Mouse (Mus musculus) kidney, postnatal 0 days (tissue): Measurements from ENCODE around the gene Spns1. TPM values are rescaled to one million over a fixed set of nuclear protein-coding genes. Genes with fewer than 3 reads are reported as not detected.

Experiments used
- ATAC-seq: fragments of 200-750 bp; cut with Nextera tagmentation; replicated peaks from 2 replicates; pipeline ENCODE4 v1.8.0; 2017; ENCODE audit warnings: low read depth, moderate number of reproducible peaks, moderate TSS enrichment, moderate library complexity; ENCODE audit not compliant: low FRiP score
- DNase-seq: peaks from one replicate; pipeline ENCODE4 v3.0.0-alpha.2; 2016; ENCODE audit warnings: low spot score
- H3K27ac ChIP-seq: fragments of 300-500 bp; sonication (generic); 2 replicates; pipeline ENCODE4 v1.5.1; 2014; ENCODE audit warnings: mild to moderate bottlenecking
- H3K27me3 ChIP-seq: fragments of 300-500 bp; sonication (generic); 2 replicates; pipeline ENCODE4 v1.6.1; 2014; ENCODE audit warnings: low read length, mixed read lengths; ENCODE audit not compliant: insufficient read depth
- H3K36me3 ChIP-seq: fragments of 300-500 bp; sonication (generic); 2 replicates; pipeline ENCODE4 v1.6.1; 2014; ENCODE audit warnings: low read length, mixed read lengths; ENCODE audit not compliant: insufficient read depth
- H3K4me1 ChIP-seq: fragments of 300-500 bp; sonication (generic); replicated peaks from 2 replicates; pipeline ENCODE4 v1.6.1; 2014; ENCODE audit warnings: antibody characterized with exemption, low read length, mixed read lengths; ENCODE audit not compliant: insufficient read depth
- H3K4me2 ChIP-seq: fragments of 300-500 bp; sonication (generic); 2 replicates; pipeline ENCODE4 v1.6.1; 2014; ENCODE audit warnings: mild to moderate bottlenecking, low read length, moderate library complexity, mixed read lengths
- H3K4me3 ChIP-seq: fragments of 300-500 bp; sonication (generic); replicated peaks from 2 replicates; pipeline ENCODE4 v1.5.1; 2014; ENCODE audit warnings: low read depth, low read length
- H3K9ac ChIP-seq: fragments of 300-500 bp; sonication (generic); 2 replicates; pipeline ENCODE4 v1.6.1; 2014; ENCODE audit warnings: low read depth, low read length
- H3K9me3 ChIP-seq: fragments of 300-500 bp; sonication (generic); replicated peaks from 2 replicates; pipeline ENCODE4 v1.6.1; 2016; ENCODE audit warnings: low read length, inconsistent platforms, mixed read lengths
- CTCF ChIP-seq: IDR thresholded peaks from 2 replicates; pipeline ENCODE4 v1.5.1; 2016; ENCODE audit warnings: antibody characterized with exemption, low read depth, mild to moderate bottlenecking, moderate library complexity
- WGBS: fragments of 180-500 bp; shearing (Covaris S2); extraction: QIAGEN DNeasy Blood & Tissue Kit; methylation state at CpG from one replicate; pipeline ENCODE4 v1.1.7; 2014; 5-methylcytosine and 5-hydroxymethylcytosine counted together
- polyA plus RNA-seq: library from polyadenylated mRNA; unstranded; fragments of >200 nt; fragmentation: Nextera tagmentation; extraction: Ambion mirVana; gene quantifications from 2 replicates; pipeline ENCODE4 v1.2.1, GENCODE M21; 2015

The Spns1 gene
- polyA plus RNA-seq, 1 experiment from 2014 or later: 57.6 TPM

- Histone ChIP-seq H3K36me3 (0 out of 2 replicates have a peak, but pooled peaks cover 4% of the 10 kb centered on the region), H3K4me2 (no peak overlapping the region), H3K27ac (no peak overlapping the region), H3K9me3 (no peaks in the 10 kb centered on the region), H3K27me3 (no peaks in the 10 kb centered on the region), H3K9ac (no peak overlapping the region), H3K4me3 (no peak overlapping the region), H3K4me1 (no peaks in the 10 kb centered on the region)
- ATAC-seq (no peak), DNase-seq (no peak)
- no peak for TF ChIP-seq CTCF
- 77% methylated on average over 13 of the region's 13 CpGs for WGBS
These were observed 18.2 kb downstream of the Spns1 start for GRCm38 (mm10) chr7:126359049-126359448.

DNA sequence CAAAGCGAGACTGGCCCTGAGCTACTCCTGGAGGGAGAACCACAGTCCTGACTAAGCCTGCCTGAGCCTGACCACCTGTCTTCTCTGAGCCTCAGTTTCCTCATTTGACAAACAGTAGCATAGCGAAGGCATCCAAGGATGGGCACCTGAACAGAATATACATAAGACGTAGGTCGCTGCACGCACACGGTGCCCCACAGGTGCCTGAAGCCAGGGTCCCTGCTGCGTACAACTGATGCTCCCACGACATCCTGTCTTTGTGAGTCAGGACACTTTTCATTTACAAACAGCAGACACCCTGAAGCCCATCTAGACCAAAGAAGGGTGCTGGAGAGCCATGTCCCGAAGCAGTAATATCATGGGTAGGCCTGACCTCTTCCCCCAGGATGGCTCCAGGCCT lies 18.8 kb downstream of the Spns1 start:
- Histone ChIP-seq H3K36me3 (no peaks in the 10 kb centered on the region), H3K27me3 (no peaks in the 10 kb centered on the region), H3K9me3 (no peaks in the 10 kb centered on the region), H3K27ac (no peak overlapping the region), H3K4me1 (no peaks in the 10 kb centered on the region), H3K4me2 (no peak overlapping the region), H3K9ac (no peak overlapping the region), H3K4me3 (no peak overlapping the region)
- DNase-seq (no peak), ATAC-seq (no peak)
- no peak for TF ChIP-seq CTCF
- 95% methylated on average over 9 of the region's 9 CpGs for WGBS

- ATAC-seq: no peak
- Histone ChIP-seq H3K36me3 (no peaks in the 10 kb centered on the region), H3K4me1 (no peaks in the 10 kb centered on the region), H3K27ac (no peak overlapping the region), H3K4me3 (no peak overlapping the region), H3K9me3 (no peaks in the 10 kb centered on the region), H3K27me3 (no peaks in the 10 kb centered on the region), H3K4me2 (no peak overlapping the region), H3K9ac (no peak overlapping the region)
- DNase-seq: no peak
- 92% methylated on average over 6 of the region's 6 CpGs for WGBS
- no peak for TF ChIP-seq CTCF
These were observed 19.4 kb downstream of the Spns1 start for GRCm38 (mm10) chr7:126357838-126358237.

- no peak overlapping the region for H3K4me3 ChIP-seq
- H3K9ac ChIP-seq: no peak overlapping the region
- no peaks in the 10 kb centered on the region for H3K4me1 ChIP-seq
- no peak for TF ChIP-seq CTCF
- no peak overlapping the region for H3K27ac ChIP-seq
- H3K36me3 ChIP-seq: no peaks in the 10 kb centered on the region
- no peaks in the 10 kb centered on the region for H3K9me3 ChIP-seq
- ATAC-seq (no peak), DNase-seq (no peak)
- no peak overlapping the region for H3K4me2 ChIP-seq
- no peaks in the 10 kb centered on the region for H3K27me3 ChIP-seq
- 57% methylated on average over 7 of the region's 7 CpGs for WGBS
These were observed 20.3 kb downstream of the Spns1 start for GRCm38 (mm10) chr7:126356793-126357591.

- Histone ChIP-seq H3K9me3 (no peaks in the 10 kb centered on the region), H3K4me1 (no peaks in the 10 kb centered on the region), H3K27me3 (no peaks in the 10 kb centered on the region), H3K4me2 (no peak overlapping the region), H3K9ac (no peak overlapping the region), H3K4me3 (no peak overlapping the region), H3K36me3 (no peaks in the 10 kb centered on the region), H3K27ac (no peak overlapping the region)
- DNase-seq: no peak
- 68% methylated on average over 5 of the region's 5 CpGs for WGBS
- no peak for TF ChIP-seq CTCF
- no peak for ATAC-seq
These were observed 21.2 kb downstream of the Spns1 start for GRCm38 (mm10) chr7:126355847-126356597.

GRCm38 (mm10) chr7:126354738-126355614 lies 22.3 kb downstream of the Spns1 start:
- H3K36me3 ChIP-seq: no peaks in the 10 kb centered on the region
- H3K27me3 ChIP-seq: no peaks in the 10 kb centered on the region
- H3K4me1 ChIP-seq: no peaks in the 10 kb centered on the region
- 45% methylated on average over 14 of the region's 14 CpGs for WGBS
- no peak overlapping the region for H3K4me3 ChIP-seq
- no peak for ATAC-seq
- no peaks in the 10 kb centered on the region for H3K9me3 ChIP-seq
- no peak overlapping the region for H3K9ac ChIP-seq
- DNase-seq: no peak
- no peak for TF ChIP-seq CTCF
- no peak overlapping the region for H3K27ac ChIP-seq
- no peak overlapping the region for H3K4me2 ChIP-seq
